Mouse (Mus musculus) liver, postnatal 0 days (tissue): ENCODE data around the gene Ndel1. TPM values are rescaled to one million over a fixed set of nuclear protein-coding genes. Genes with fewer than 3 reads are reported as not detected.

Experiments
- ATAC-seq: fragments of 200-750 bp; cut with Nextera tagmentation; 2 replicates; pipeline ENCODE4 v1.8.0; 2017; ENCODE audit warnings: mild to moderate bottlenecking, moderate library complexity
- DNase-seq: peaks from one replicate; pipeline ENCODE4 v3.0.0-alpha.2; 2016
- H3K27ac ChIP-seq: fragments of 300-500 bp; sonication (generic); 2 replicates; pipeline ENCODE4 v1.5.1; 2014; ENCODE audit warnings: antibody characterized with exemption, moderate library complexity, mild to moderate bottlenecking, low read depth
- H3K27me3 ChIP-seq: fragments of 300-500 bp; sonication (generic); 2 replicates; pipeline ENCODE4 v1.6.1; 2014; ENCODE audit warnings: low read length, control low read depth, mixed read lengths; ENCODE audit not compliant: insufficient read depth
- H3K36me3 ChIP-seq: fragments of 300-500 bp; sonication (generic); replicated peaks from 2 replicates; pipeline ENCODE4 v1.6.1; 2014; ENCODE audit warnings: mild to moderate bottlenecking, control low read depth, low read length, moderate library complexity, mixed read lengths; ENCODE audit not compliant: insufficient read depth
- H3K4me1 ChIP-seq: fragments of 300-500 bp; sonication (generic); 2 replicates; pipeline ENCODE4 v1.6.1; 2014; ENCODE audit warnings: antibody characterized with exemption, mild to moderate bottlenecking, control low read depth; ENCODE audit not compliant: insufficient read depth
- H3K4me2 ChIP-seq: fragments of 300-500 bp; sonication (generic); 2 replicates; pipeline ENCODE4 v1.6.1; 2014; ENCODE audit warnings: low read depth, mild to moderate bottlenecking, low read length, moderate library complexity, mixed read lengths
- H3K4me3 ChIP-seq: fragments of 300-500 bp; sonication (generic); 2 replicates; pipeline ENCODE4 v1.5.1; 2014; ENCODE audit warnings: low read depth, low read length
- H3K9ac ChIP-seq: fragments of 300-500 bp; sonication (generic); replicated peaks from 2 replicates; pipeline ENCODE4 v1.6.1; 2014; ENCODE audit warnings: mild to moderate bottlenecking, moderate library complexity
- H3K9me3 ChIP-seq: fragments of 300-500 bp; sonication (generic); 2 replicates; pipeline ENCODE4 v1.6.1; 2016; ENCODE audit warnings: mild to moderate bottlenecking, control low read depth, low read length, mixed read lengths
- CTCF ChIP-seq: sonication (generic); IDR thresholded peaks from 2 replicates; pipeline ENCODE4 v1.5.1; 2016; ENCODE audit warnings: antibody characterized with exemption, low read depth
- EP300 ChIP-seq: IDR thresholded peaks from 2 replicates; pipeline ENCODE4 v1.6.1; 2016; ENCODE audit warnings: antibody characterized with exemption, low read depth, mild to moderate bottlenecking
- WGBS: fragments of 180-500 bp; shearing (Covaris S2); extraction: QIAGEN DNeasy Blood & Tissue Kit; methylation state at CpG from one replicate; pipeline ENCODE4 v1.1.7; 2014; ENCODE audit not compliant: insufficient replicate concordance; 5-methylcytosine and 5-hydroxymethylcytosine counted together
- polyA plus RNA-seq: library from polyadenylated mRNA; unstranded; fragments of >200 nt; fragmentation: Nextera tagmentation; extraction: Ambion mirVana; gene quantifications from 2 replicates; pipeline ENCODE4 v1.2.1, GENCODE M21; 2015

The Ndel1 gene
- polyA plus RNA-seq, 1 experiment from 2014 or later: 32.8 TPM

DNA sequence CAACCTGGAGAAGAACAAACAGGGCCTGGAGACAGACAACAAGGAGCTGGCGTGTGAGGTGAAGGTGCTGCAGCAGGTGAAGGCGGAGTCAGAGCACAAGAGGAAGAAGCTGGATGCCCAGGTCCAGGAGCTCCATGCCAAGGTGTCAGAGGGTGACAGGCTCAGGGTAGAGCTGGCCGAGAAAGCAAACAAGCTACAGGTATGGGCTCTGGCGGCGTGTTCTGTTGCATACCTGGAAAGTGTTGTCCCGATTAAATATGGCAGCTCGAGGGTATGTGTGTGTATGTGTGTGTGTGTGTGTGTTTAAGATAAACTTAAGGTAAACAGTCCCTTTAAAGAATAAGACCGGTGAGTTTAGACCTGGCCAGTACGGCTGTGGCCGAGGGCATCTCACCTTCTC is 73.4 kb downstream of the Ndel1 start:
- H3K9me3 ChIP-seq: no peaks in the 10 kb centered on the region
- no peak for TF ChIP-seq CTCF
- no peak overlapping the region for H3K27ac ChIP-seq
- 84% methylated on average over 10 of the region's 10 CpGs for WGBS
- no peak overlapping the region for H3K9ac ChIP-seq
- no peaks in the 10 kb centered on the region for H3K27me3 ChIP-seq
- H3K4me1 ChIP-seq: no peaks in the 10 kb centered on the region
- no peak overlapping the region for H3K4me2 ChIP-seq
- H3K36me3 ChIP-seq: peaks cover 36% of the 10 kb centered on the region
- H3K4me3 ChIP-seq: no peak overlapping the region
- DNase-seq (no peak), ATAC-seq (no peak)

DNA sequence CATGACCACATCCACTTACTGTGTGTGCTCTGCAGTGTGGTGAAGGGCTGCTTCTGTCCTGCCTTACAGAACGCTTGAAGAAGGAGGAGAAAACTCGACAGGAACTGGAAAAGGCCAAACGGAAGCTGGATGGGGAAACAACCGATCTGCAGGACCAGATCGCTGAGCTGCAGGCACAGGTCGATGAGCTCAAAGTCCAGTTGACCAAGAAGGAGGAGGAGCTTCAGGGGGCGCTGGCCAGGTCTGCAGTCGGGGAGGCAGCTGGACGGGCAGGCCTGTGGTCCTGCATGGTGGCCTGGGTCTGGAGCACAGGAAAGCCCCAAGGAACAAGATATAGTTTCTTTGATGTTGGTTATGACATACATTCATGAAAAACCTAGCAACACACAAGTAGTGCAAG is 79.9 kb downstream of the Ndel1 start:
- peaks cover 2% of the 10 kb centered on the region; the same call in 1 of the 2 replicates for H3K4me1 ChIP-seq
- H3K9me3 ChIP-seq: no peaks in the 10 kb centered on the region
- ATAC-seq (peak; percentile 76), DNase-seq (peak; percentile 55)
- no peak overlapping the region for H3K4me3 ChIP-seq
- no peaks in the 10 kb centered on the region for H3K27me3 ChIP-seq
- peaks cover 33% of the 10 kb centered on the region for H3K36me3 ChIP-seq
- TF ChIP-seq CTCF: no peak
- no peak for TF ChIP-seq EP300
- H3K4me2 ChIP-seq: no peak overlapping the region
- H3K27ac ChIP-seq: no peak overlapping the region
- 64% methylated on average over 9 of the region's 9 CpGs for WGBS
- H3K9ac ChIP-seq: no peak overlapping the region

DNA sequence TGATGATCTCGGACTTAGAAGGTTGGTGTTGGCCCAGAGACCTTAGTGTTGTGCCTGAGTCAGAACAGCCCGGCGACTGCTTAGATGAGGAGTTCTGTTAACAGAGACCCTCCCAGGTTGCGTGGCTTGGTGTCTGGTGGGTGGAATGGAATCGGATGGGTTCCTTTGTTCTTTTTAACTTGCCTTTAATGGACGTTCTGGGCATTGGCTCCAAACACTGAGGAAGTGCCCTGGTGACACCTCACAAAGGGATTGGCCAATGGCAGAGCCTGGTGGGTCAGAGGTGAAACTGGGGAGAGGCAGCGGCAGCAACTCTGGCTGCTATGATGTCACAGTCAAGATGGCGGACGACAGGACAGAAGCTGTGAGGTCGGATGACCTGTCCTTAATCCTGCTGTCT is 80.9 kb downstream of the Ndel1 start:
- H3K4me3 ChIP-seq: no peak overlapping the region
- TF ChIP-seq CTCF: no peak
- TF ChIP-seq EP300: no peak
- H3K27ac ChIP-seq: no peak overlapping the region
- no peaks in the 10 kb centered on the region for H3K27me3 ChIP-seq
- DNase-seq (no peak), ATAC-seq (no peak)
- H3K4me1 ChIP-seq: peaks cover 2% of the 10 kb centered on the region; the same call in 1 of the 2 replicates
- no peak overlapping the region for H3K4me2 ChIP-seq
- peaks cover 30% of the 10 kb centered on the region for H3K36me3 ChIP-seq
- WGBS: 88% methylated on average over 10 of the region's 10 CpGs
- no peak overlapping the region for H3K9ac ChIP-seq
- no peaks in the 10 kb centered on the region for H3K9me3 ChIP-seq

DNA sequence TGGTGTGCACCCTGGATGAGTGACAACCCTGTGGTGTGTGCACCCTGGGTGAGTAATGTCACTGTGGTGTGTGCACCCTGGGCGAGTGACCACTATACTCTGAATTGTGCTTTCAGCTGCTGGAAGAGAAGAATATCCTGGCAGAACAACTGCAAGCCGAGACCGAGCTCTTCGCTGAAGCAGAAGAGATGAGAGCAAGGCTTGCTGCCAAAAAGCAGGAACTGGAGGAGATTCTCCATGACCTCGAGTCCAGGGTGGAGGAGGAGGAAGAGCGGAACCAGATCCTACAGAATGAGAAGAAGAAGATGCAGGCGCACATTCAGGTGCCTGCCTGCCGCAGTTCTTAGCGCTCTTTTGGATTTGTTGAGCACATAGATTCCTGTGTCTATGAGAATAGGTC is 84.4 kb downstream of the Ndel1 start:
- TF ChIP-seq CTCF: no peak
- no peak for TF ChIP-seq EP300
- peaks cover 2% of the 10 kb centered on the region; the same call in 1 of the 2 replicates for H3K4me1 ChIP-seq
- ATAC-seq (no peak), DNase-seq (no peak)
- H3K9me3 ChIP-seq: no peaks in the 10 kb centered on the region
- WGBS: 87% methylated on average over 9 of the region's 9 CpGs
- H3K4me2 ChIP-seq: no peak overlapping the region
- no peaks in the 10 kb centered on the region for H3K27me3 ChIP-seq
- no peak overlapping the region for H3K4me3 ChIP-seq
- peaks cover 33% of the 10 kb centered on the region for H3K36me3 ChIP-seq
- no peak overlapping the region for H3K27ac ChIP-seq
- H3K9ac ChIP-seq: no peak overlapping the region

DNA sequence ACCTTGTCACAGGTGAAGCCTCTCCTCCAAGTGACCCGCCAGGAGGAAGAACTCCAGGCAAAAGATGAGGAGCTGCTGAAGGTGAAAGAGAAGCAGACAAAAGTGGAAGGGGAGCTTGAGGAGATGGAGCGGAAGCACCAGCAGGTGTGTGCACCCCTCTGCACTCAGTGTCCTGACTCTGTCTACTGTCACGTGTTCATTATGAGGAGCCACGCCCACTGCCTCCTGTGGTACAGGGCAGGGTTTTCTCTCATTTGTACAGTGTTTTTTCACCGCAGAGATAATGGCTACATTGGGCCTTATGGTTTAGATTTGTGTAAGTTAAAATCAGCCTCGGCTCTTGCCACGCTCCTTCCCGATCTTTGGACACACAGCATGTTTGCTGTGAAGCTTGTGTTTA is 85.8 kb downstream of the Ndel1 start:
- ATAC-seq: no peak
- H3K4me3 ChIP-seq: no peak overlapping the region
- no peaks in the 10 kb centered on the region for H3K9me3 ChIP-seq
- H3K27ac ChIP-seq: no peak overlapping the region
- no peak overlapping the region for H3K4me2 ChIP-seq
- no peak for TF ChIP-seq CTCF
- TF ChIP-seq EP300: no peak
- peaks cover 23% of the 10 kb centered on the region for H3K36me3 ChIP-seq
- no peak for DNase-seq
- H3K27me3 ChIP-seq: no peaks in the 10 kb centered on the region
- no peak overlapping the region for H3K9ac ChIP-seq
- H3K4me1 ChIP-seq: no peaks in the 10 kb centered on the region
- WGBS: 68% methylated on average over 8 of the region's 8 CpGs

DNA sequence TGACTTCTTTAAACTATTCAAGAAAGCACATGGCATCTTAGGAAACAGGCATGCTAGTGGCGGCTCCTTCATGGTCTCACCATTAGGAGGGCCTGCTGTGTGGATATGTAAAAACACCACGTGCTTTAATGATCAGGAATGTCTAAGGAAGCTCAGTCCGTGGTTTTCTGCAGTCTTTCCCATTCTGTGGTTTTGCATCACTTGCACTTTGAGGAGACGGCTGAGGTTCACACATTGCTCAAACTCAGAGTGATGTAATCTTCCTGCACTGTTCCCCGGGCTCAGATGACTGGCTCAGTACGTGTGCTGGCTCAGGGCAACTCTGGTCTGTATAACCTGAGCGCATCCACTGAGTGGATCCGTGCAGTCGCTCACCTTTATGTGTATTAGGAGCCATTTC is 89.3 kb downstream of the Ndel1 start:
- 59% methylated on average over 9 of the region's 9 CpGs for WGBS
- no peaks in the 10 kb centered on the region for H3K4me1 ChIP-seq
- no peaks in the 10 kb centered on the region for H3K27me3 ChIP-seq
- ATAC-seq (0 out of 2 replicates have a peak, but pooled peaks have one; percentile 36), DNase-seq (no peak)
- H3K4me3 ChIP-seq: no peak overlapping the region
- H3K36me3 ChIP-seq: peaks cover 15% of the 10 kb centered on the region
- no peak overlapping the region for H3K4me2 ChIP-seq
- no peak overlapping the region for H3K27ac ChIP-seq
- H3K9me3 ChIP-seq: no peaks in the 10 kb centered on the region
- H3K9ac ChIP-seq: no peak overlapping the region
- TF ChIP-seq CTCF (no peak), EP300 (no peak)

DNA sequence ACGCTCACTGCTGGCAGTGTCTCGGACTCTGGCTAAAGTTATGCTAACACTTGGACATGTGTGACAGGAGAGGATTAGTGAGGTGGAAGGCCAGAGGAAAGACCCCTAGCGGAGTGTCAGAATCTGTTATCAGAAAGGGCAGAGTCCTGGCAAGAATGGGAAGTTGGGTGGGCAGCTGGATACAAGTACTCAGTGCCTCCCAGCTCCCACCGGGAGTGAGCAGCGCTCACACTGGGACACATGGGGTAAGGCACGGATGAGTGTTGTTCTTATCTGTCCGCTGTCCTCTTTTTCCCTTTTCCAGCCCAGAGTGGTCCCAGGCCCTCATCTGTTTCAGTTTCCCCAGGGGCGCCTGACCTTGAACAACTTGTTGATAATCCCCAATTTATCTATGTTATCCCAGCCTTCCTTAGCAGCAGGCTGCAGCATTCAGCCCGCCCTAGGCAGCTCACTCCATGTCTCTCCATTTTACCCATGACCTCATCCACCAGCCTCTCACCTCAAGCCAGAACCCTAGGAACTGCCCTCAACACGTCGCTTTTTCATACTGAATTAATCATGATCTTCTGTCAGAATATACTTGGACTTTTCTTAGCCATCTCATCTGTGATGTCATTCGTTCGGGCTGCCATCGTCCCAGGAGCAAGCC is 91.1 kb downstream of the Ndel1 start:
- Histone ChIP-seq H3K27ac (no peak overlapping the region), H3K9me3 (no peaks in the 10 kb centered on the region), H3K4me2 (no peak overlapping the region), H3K36me3 (peaks cover 13% of the 10 kb centered on the region), H3K4me1 (no peaks in the 10 kb centered on the region), H3K27me3 (no peaks in the 10 kb centered on the region), H3K9ac (no peak overlapping the region), H3K4me3 (no peak overlapping the region)
- TF ChIP-seq CTCF (no peak), EP300 (no peak)
- DNase-seq (no peak), ATAC-seq (no peak)
- WGBS: 80% methylated on average over 14 of the region's 14 CpGs
